Mouse (Mus musculus) embryonic facial prominence, embryonic 11.5 days (tissue): ENCODE measurements at regions not wholly inside any gene's neighbourhood (a gene's known extent, or its start where the extent isn't known, plus 50 kb on each side); places are given as distances from the start of the nearest gene placed in this dataset.

ENCODE experiments used
- ATAC-seq: fragments of 200-750 bp; cut with Nextera tagmentation; replicated peaks from 2 replicates; pipeline ENCODE4 v1.8.0; 2017; ENCODE audit warnings: low read depth; ENCODE audit not compliant: insufficient number of reproducible peaks, low FRiP score, low TSS enrichment
- DNase-seq: peaks from one replicate; pipeline ENCODE4 v3.0.0-alpha.2; 2015; ENCODE audit warnings: low spot score
- H3K27ac ChIP-seq: fragments of 300-500 bp; sonication (generic); replicated peaks from 2 replicates; pipeline ENCODE4 v1.5.1; 2014; ENCODE audit warnings: mild to moderate bottlenecking, low read depth, low read length, control low read depth
- H3K27me3 ChIP-seq: fragments of 300-500 bp; sonication (generic); 2 replicates; pipeline ENCODE4 v1.6.1; 2014; ENCODE audit warnings: mild to moderate bottlenecking, low read length, moderate library complexity, mixed read lengths; ENCODE audit not compliant: control insufficient read depth, insufficient read depth
- H3K36me3 ChIP-seq: fragments of 300-500 bp; sonication (generic); replicated peaks from 2 replicates; pipeline ENCODE4 v1.6.1; 2014; ENCODE audit warnings: low read depth, mild to moderate bottlenecking, low read length, moderate library complexity, mixed read lengths; ENCODE audit not compliant: control insufficient read depth, insufficient read depth
- H3K4me1 ChIP-seq: fragments of 300-500 bp; sonication (generic); 2 replicates; pipeline ENCODE4 v1.6.1; 2014; ENCODE audit warnings: low read length, mixed read lengths; ENCODE audit not compliant: control insufficient read depth, insufficient read depth
- H3K4me2 ChIP-seq: fragments of 300-500 bp; sonication (generic); 2 replicates; pipeline ENCODE4 v1.6.1; 2014; ENCODE audit warnings: low read depth, mild to moderate bottlenecking, control low read depth, low read length, moderate library complexity
- H3K4me3 ChIP-seq: fragments of 300-500 bp; sonication (generic); 2 replicates; pipeline ENCODE4 v1.5.1; 2014; ENCODE audit warnings: low read depth, low read length, control low read depth
- H3K9ac ChIP-seq: fragments of 300-500 bp; sonication (generic); replicated peaks from 2 replicates; pipeline ENCODE4 v1.6.1; 2014; ENCODE audit warnings: mild to moderate bottlenecking, control low read depth, low read length
- H3K9me3 ChIP-seq: fragments of 300-500 bp; sonication (generic); replicated peaks from 2 replicates; pipeline ENCODE4 v1.6.1; 2016; ENCODE audit warnings: mild to moderate bottlenecking, low read length, inconsistent platforms, mixed read lengths; ENCODE audit not compliant: control insufficient read depth
- WGBS: fragments of 180-500 bp; shearing (Covaris S2); extraction: QIAGEN DNeasy Blood & Tissue Kit; methylation state at CpG from one replicate; pipeline ENCODE4 v1.1.7; 2014; 5-methylcytosine and 5-hydroxymethylcytosine counted together

- Histone ChIP-seq H3K36me3 (no peaks in the 10 kb centered on the region), H3K4me3 (no peak overlapping the region), H3K27ac (no peak overlapping the region), H3K27me3 (no peaks in the 10 kb centered on the region), H3K9ac (no peak overlapping the region), H3K4me2 (no peak overlapping the region), H3K9me3 (no peaks in the 10 kb centered on the region), H3K4me1 (no peaks in the 10 kb centered on the region)
- WGBS = 85% methylated on average over 3 of the region's 3 CpGs
- ATAC-seq = no peak
- DNase-seq = no peak
These were observed 236.0 kb downstream of the Fign start for GRCm38 (mm10) chr2:63861821-63862220.

- Histone ChIP-seq H3K36me3 (no peaks in the 10 kb centered on the region), H3K9ac (no peak overlapping the region), H3K27me3 (no peaks in the 10 kb centered on the region), H3K4me3 (no peak overlapping the region), H3K4me2 (no peak overlapping the region), H3K4me1 (peaks cover 3% of the 10 kb centered on the region), H3K9me3 (no peaks in the 10 kb centered on the region), H3K27ac (peak overlapping the region; percentile 44; the same call in 1 of the 2 replicates)
- 30% methylated on average over 11 of the region's 11 CpGs for WGBS
- no peak for ATAC-seq
- DNase-seq = no peak
These were observed 241.3 kb downstream of the Fign start for GRCm38 (mm10) chr2:63856462-63857054.

DNA sequence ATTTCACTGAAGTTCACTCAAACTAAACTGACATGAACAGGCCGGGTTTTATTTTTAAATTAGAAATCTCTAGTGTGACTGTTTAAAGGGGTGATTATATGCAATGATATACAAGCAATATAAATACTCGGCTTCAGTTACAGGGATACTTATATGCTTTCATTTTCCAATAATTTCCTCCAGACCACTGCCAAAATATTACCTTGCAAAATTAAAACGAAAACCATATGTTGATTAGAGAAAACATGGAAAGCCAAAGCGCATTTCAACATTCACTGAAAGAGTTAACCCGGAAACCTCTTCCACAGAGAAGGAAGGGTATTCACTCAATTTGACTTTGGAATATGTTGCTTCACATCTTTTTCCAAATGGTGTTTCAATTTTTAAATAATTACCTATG is 242.4 kb downstream of the Fign start:
- Histone ChIP-seq H3K4me3 (no peak overlapping the region), H3K9ac (no peak overlapping the region), H3K4me1 (peaks cover 3% of the 10 kb centered on the region), H3K27me3 (no peaks in the 10 kb centered on the region), H3K27ac (no peak overlapping the region), H3K36me3 (no peaks in the 10 kb centered on the region), H3K9me3 (no peaks in the 10 kb centered on the region), H3K4me2 (no peak overlapping the region)
- DNase-seq = peak; percentile 76
- WGBS = 32% methylated on average over 5 of the region's 5 CpGs
- ATAC-seq = no peak

GRCm38 (mm10) chr2:63854198-63854875 is 243.5 kb downstream of the Fign start:
- peak; percentile 69; the same call in 1 of the 2 replicates for ATAC-seq
- peak; percentile 68 for DNase-seq
- peaks cover 3% of the 10 kb centered on the region for H3K4me1 ChIP-seq
- no peak overlapping the region for H3K27ac ChIP-seq
- no peaks in the 10 kb centered on the region for H3K9me3 ChIP-seq
- H3K36me3 ChIP-seq = no peaks in the 10 kb centered on the region
- H3K4me3 ChIP-seq = no peak overlapping the region
- 4% methylated on average over 1 of the region's 1 CpGs for WGBS
- no peak overlapping the region for H3K9ac ChIP-seq
- H3K4me2 ChIP-seq = no peak overlapping the region
- H3K27me3 ChIP-seq = no peaks in the 10 kb centered on the region

DNA sequence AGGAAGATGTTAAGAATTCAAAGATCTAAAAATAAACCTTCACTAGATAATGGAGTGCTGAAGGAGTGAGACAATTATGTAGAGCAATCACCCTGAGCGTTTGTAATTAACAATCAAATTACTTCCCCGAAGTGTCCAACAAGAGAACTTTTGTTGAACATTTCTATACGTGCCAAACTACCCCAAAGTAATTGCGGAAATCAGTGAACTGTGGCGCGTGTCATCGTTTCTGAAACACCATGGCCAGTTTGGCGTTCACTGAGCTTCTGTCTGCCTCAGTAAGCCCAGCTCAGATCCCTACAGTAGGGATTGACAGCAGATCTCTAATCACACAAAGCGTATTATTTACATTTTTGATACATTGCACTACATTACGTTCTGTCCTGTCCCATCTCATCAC is 244.6 kb downstream of the Fign start:
- no peak overlapping the region for H3K9ac ChIP-seq
- WGBS = 32% methylated on average over 10 of the region's 10 CpGs
- H3K36me3 ChIP-seq = no peaks in the 10 kb centered on the region
- H3K27me3 ChIP-seq = no peaks in the 10 kb centered on the region
- no peak overlapping the region for H3K4me3 ChIP-seq
- no peak overlapping the region for H3K27ac ChIP-seq
- no peak; the same call in 1 of the 2 replicates for ATAC-seq
- no peaks in the 10 kb centered on the region for H3K9me3 ChIP-seq
- no peak overlapping the region for H3K4me2 ChIP-seq
- peaks cover 3% of the 10 kb centered on the region for H3K4me1 ChIP-seq
- DNase-seq = no peak

GRCm38 (mm10) chr2:63852287-63852686 is 245.6 kb downstream of the Fign start:
- Histone ChIP-seq H3K9me3 (no peaks in the 10 kb centered on the region), H3K4me2 (no peak overlapping the region), H3K27me3 (no peaks in the 10 kb centered on the region), H3K36me3 (no peaks in the 10 kb centered on the region), H3K27ac (no peak overlapping the region; the same call in 1 of the 2 replicates), H3K9ac (no peak overlapping the region), H3K4me1 (peaks cover 3% of the 10 kb centered on the region), H3K4me3 (no peak overlapping the region)
- WGBS = 39% methylated on average over 6 of the region's 6 CpGs
- ATAC-seq (no peak), DNase-seq (no peak)

DNA sequence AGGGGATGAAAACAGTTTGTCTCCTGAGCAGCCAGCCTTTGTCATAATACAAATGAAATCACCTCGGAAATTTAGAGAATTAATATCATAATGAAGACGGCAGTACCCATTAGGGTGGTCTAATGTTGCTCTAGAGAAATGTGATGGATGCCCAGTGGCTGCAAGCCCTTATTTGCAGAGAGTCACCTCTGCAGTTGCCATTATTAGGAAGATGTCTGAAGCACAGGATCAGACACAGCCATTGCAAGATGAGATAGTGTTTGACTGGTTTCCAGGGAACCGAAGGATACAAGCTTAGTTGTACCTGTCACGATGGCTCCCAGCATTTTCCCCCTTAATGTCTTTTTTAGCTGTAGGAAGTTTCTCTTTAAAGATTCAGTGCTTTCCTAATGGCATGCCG is 247.8 kb downstream of the Fign start:
- WGBS = 89% methylated on average over 5 of the region's 5 CpGs

DNA sequence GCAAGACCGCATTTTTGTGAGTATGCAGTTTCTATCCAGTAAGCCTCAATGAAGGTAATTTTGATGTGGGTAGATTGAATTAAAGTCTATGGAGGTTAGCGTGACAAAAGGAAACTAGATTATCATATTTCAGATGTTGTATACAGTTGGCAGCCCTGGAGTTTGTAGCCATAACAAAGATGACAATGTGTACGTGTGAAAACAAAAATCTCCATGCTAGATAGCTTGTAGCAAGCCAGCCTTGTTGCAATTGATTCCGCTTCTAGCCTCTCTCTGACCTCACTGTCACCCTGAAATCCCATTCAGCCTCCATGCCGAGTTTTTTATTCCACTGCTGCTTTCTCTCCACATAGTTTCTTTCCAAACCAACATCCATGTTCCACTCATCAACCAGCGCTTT is 248.4 kb downstream of the Fign start:
- no peak overlapping the region for H3K4me2 ChIP-seq
- no peaks in the 10 kb centered on the region for H3K27me3 ChIP-seq
- WGBS = 78% methylated on average over 6 of the region's 6 CpGs
- ATAC-seq (no peak), DNase-seq (no peak)
- no peak overlapping the region for H3K4me3 ChIP-seq
- H3K9me3 ChIP-seq = no peaks in the 10 kb centered on the region
- H3K36me3 ChIP-seq = no peaks in the 10 kb centered on the region
- H3K27ac ChIP-seq = no peak overlapping the region
- H3K9ac ChIP-seq = no peak overlapping the region
- peaks cover 3% of the 10 kb centered on the region for H3K4me1 ChIP-seq

More for the DNA sequence above, 247.8 kb downstream of the Fign start:
- no peak for DNase-seq
- H3K4me2 ChIP-seq = no peak overlapping the region
- H3K36me3 ChIP-seq = no peaks in the 10 kb centered on the region
- no peak overlapping the region for H3K27ac ChIP-seq
- no peak overlapping the region for H3K4me3 ChIP-seq
- H3K27me3 ChIP-seq = no peaks in the 10 kb centered on the region
- no peaks in the 10 kb centered on the region for H3K9me3 ChIP-seq
- no peak overlapping the region for H3K9ac ChIP-seq
- no peak for ATAC-seq
- peaks cover 3% of the 10 kb centered on the region for H3K4me1 ChIP-seq
